Mouse (Mus musculus): Measurements from ENCODE around the gene Rnf113a2.

Gene Rnf113a2

DNA sequence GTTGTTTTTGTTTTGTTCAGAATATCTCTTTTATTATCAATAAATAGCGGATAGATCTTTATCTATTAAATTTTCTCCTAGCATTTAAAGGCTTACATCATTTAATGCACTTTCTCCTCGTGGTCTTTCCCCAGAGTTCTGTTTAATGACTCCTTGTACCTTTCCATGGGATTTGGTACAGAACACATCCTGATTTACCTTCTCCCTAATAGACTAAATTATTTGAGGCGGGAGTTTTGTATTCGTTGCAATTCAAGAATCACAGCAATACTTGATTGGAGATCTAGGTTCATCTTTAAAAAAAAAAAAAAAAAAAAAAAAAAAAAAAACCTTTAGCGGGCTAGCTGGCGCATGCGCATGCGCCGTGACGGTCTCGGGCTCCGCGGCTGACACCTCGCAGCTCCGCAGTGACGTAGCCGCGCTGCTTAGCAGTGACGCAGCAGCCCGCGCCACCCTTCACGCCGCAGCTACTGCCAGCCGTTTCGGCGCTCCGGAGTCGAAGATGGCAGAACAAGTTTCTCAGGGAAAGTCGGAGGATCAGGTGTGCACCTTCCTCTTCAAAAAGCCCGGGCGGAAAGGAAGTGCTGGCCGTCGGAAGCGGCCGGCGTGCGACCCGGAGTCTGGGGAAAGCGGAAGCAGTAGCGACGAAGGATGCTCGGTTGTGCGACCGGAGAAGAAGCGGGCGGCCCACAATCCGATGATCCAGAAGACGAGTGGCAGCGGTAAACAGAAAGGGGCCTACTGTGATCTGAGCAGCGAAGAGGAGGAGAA, at the start of gene Rnf113a2:
Rnf113a2 (plus strand) TSS at position 363 of the 771 bp plus-strand sequence.
- peak; percentile 65 for DNase-seq (ENCODE audit: low spot score)

DNA sequence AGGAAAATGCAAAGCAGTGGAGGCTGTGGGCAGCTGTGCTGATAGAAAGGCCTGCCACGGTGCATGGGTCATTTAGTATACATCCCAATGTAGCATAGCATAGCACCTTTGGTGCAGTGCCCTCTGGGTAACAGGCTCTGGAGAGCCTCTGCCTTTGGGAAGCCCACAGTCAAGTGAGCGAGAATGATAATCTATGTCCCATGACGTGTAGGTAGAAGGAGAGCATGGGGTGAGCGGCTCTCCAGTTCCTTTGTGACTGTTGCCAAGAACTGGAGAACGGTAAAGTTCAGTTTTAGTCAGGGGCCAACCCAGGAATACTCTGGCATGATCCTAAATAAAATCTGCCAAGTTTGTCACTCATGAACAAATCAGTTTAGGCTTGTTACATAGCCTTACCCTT, 45.3 kb upstream of the Rnf113a2 start:
- no peak for DNase-seq (ENCODE audit: low spot score)

DNA sequence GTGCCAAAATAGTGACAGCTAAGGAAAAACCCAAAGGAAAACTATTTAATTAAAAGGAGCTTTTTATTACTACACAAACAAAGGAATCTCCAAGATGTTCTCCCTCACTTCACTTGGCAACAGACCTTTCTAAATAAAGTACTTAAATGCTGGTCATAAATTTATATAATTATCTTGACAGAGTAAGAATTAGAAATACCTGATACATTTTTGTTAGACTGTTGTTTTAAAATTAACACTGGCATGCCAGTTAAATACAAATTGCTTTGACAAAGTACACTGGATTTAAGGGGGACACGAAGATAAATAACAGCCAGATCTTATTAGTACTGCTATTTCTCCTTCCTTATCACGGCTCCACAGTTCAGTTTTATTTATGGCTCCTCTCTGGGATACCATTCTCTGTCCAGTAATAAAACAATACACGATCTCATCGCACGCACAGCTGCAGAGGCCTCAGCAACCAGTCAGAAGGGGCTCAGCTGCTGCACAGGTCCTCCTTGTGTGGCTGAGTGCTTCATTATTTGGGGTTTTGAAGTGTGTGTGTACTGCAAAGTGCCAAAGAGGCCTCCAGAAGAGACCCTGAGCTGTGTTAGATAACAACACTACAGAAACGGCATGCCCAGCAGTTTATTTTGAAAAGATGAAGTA, 43.0 kb upstream of the Rnf113a2 start:
- no peak for DNase-seq (ENCODE audit: low spot score)

DNA sequence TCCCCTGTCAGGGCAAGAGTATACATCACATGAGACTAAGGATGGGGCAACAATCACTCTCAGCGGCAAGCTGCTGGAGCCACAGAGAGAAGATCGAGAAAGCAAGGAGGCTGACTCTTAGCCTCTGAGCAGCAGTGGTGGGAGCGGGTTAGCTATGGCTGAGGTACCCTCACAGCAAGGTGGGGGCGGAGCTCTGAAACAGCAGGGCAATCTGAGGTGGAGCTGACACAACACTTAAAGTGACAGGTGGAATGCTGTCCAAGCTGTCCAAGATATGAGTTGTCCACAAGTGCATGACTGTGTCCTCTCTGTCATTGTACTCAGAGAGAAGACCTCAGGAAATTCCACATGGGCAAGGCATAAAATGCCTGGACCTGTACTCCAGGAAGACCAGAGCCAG, 34.6 kb upstream of the Rnf113a2 start:
- no peak for DNase-seq (ENCODE audit: low spot score)

DNA sequence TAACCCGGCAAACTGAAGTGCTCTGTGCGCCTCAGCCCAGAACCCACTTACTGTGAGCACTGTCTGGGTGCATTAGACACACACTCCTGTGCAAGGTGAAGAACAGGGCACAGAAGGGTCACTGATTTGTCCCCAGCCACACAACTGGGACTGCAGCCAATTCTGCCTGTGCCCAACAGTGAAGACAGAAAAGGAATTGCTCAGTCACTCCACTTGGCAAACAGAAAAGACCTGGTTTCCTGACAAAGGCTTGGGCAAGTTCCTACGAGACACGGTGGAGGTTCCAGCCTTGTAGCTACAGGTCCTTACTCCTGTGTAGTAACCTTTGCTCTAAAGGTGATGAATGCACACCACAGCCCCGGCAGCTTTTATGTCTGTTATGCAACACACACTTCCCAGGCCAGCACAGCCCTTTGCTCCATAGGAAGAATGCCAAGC, 32.3 kb upstream of the Rnf113a2 start:
- no peak for DNase-seq (ENCODE audit: low spot score)

DNA sequence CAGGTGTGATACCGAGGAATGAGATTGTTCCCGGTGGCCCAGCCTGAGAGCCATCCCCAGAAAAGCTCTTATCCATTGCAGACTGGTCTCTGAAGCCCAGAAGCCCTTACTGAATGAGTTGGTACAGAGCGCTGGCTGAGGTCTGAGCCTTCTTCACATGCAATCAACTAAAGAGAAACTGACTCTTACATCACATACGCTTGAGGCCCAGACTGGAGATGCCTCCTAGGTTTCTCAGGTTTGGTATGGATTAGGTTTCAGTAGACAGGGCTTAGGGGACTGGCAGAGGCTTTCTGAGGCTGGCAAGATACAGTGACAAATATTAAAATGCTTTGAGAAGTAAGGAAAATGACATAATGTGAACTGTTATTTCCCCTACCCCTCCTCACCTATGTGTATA, 31.6 kb upstream of the Rnf113a2 start:
- no peak for DNase-seq (ENCODE audit: low spot score)

DNA sequence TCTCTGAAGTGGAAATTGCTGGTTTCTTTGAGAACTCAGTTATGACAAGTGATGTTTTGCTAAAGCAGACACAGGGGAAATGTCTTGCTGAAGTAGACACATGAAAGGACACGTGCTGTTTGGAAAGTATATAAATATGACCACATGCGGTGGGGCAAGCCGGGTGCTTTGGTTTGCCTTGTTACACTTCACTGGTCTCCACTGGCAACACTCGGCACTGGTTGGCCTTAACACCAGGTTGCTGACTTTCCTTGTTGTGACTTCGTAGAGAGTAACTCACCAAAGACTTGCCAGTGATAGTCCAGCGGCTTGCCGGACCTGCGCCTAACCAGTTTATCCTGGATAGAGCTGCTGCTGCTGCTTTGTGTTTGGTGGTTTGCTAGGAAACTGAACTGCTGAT, 28.9 kb upstream of the Rnf113a2 start:
- no peak for DNase-seq (ENCODE audit: low spot score)

DNA sequence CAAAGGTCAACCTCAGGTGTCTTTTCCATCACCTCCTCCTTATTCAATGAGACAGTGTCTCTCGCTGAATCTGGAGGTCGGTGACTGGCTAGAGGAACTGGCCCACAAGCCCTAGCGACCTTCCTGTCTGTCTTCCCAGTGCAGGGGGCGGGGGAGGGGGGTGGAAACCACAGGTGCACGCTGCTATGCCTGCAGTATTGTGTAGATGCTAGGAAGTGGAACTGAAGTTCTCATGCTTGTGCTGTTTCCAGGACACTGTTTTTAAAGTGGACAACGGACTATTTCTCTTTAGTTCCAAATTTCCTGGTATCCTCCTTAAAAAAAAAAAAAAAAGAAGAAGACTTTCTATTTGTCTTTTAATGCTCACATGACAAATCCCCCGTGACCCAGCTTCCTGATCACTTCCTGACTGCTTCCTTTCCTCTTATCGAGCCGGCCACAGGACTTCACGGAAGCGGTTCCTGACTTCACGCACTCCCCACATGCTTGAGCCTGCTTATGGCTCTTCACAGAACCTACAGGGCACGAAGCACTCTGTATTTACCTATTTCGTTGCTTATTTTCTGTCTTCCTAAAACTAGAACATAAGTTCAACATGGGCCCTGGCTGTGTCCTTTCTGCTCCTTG, 28.1 kb upstream of the Rnf113a2 start:
- no peak for DNase-seq (ENCODE audit: low spot score)

DNA sequence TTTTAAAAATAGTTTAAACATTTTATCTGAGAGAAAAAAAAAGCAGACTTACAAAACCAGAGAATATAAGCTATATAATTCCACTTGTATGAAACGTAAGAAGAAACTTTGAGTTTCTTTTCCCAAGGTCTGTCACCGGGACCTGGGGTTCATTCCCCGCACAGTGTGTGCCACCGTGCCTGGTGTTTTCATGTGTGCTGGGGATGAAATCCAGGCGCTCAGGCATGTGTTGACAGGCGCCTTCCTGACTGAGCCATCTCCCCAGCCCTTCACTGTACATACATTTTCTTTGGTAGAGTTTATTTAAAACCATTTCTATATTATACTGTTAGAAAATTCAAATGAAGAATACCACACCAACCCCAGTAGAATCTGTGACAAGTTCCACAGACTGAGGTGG, 26.7 kb upstream of the Rnf113a2 start:
- no peak for DNase-seq (ENCODE audit: low spot score)

DNA sequence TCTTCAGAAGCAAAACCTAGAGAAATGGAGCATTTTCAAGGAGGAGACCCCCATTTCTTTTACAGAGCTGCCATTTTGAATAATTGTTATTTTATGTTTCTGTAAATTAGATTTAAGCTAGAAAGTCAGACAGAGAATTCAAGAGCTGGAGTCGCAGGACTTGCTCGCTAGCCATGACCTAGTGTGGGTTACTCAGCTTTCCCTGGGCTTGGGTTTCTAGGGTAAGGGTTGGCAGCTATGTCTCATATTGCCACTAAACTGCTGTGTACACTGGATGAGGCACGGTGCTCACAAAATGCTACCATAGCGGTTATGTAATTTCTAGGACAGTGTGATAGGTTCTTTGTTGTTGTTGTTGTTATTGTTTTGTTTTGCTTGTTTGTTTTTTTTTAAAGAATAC, 24.3 kb upstream of the Rnf113a2 start:
- no peak for DNase-seq (ENCODE audit: low spot score)

DNA sequence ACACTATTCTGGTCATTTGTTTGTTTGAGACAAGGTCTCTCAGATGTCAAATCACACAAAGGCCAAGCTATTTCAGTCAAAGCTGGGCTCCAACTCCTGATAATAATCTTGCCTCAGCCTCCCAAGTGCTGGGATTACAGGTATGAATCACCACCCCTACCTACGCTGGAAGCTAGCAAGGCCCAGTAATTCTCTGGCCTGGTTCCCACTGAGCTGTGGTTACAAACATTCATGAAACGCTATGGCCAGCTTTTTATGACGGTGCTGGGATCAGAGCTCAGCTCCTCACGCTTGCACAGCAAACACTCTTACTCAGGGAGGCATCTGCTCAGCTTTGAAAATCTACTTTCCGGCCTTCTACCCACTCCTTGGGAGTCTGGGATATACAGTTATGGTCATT, 23.1 kb upstream of the Rnf113a2 start:
- no peak for DNase-seq (ENCODE audit: low spot score)

DNA sequence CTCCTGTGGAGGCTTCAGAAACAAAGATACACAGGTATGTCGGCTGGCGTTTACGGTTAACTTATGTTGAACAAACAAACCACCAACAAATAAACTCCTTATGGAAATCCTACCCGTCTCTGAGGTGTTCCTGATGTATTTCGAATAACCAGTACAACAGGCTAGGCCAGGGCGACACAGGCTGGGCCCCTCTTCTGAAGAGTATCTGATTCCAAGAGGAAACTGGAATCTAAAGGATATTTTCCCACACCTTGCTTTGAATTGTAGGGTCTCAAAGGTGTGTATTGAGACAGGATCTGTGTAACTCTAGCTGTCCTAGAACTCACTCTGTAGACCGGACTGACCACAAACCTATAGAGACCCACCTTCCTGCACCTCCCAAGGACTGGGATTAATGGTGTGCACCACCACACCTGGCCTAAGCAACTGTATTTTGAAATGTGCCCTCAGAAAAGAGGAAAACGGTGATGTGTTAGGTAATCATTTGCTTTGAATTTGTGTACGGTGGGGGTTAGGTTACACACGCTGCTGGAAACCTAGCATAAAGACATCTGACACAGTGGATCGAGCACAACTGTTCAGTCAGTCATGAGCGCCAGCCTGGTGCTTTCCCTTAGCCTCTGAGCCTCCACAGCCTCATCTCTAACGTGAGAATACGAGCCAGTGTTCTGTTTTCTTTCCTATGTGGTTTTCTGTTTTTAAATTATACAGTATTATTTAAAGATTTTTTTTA, 19.9 kb upstream of the Rnf113a2 start:
- DNase-seq (ENCODE audit: low spot score): no peak

DNA sequence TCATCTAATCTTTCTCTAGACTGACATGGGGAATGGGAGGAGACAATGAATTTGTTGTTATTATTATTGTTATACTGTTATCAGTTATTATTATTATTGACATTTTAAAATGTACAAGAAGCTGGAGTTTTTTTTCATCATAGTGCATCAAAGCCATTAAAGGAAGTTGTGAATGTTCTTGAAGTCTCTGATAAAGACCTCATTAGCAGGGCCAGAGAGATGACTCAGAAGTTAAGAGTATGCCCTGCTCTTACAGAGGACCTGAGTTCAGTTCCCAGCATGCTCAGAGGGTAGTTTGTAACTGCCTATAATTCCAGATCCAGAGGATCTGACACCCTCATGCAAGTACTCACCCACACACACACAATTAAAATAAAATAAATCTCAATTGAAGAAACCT, 19.3 kb upstream of the Rnf113a2 start:
- DNase-seq (ENCODE audit: low spot score): no peak

DNA sequence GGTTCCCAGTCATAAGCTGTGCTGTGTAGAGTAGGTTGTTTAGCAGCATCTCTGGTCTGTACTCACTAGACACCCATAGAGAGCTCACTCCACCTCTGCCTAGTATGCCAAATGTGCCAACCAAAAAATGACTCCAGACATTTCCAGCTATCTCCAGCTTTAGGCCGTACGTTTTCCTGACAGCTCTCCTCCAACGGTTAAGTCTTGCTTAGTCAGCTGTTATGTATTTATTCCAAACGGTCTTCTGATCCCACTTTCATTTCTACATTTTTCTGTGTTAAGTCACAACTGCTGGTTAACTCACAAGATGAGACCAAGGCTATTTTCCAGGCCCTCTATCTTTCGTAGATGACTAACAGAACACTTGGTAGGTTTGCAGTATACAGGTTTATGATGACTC, 18.4 kb upstream of the Rnf113a2 start:
- no peak for DNase-seq (ENCODE audit: low spot score)

DNA sequence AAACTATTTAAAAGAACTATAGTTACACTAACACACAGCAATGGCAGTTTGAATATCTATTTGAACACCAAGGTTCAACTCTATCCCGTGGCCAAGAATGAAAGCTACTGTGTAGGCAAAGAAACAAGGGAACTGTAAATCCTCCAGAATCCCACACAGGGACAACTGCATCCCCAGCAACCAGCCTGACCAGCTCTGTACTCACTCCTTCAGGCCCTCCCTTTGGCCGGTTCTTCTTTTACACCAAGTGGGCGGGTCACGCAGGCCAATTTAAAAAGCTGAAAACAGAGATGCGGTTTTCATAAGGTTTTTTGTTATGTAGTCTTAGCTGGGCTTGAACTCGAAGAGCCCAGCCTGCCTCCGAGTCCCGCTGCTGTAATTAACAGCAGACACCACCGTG, 17.9 kb upstream of the Rnf113a2 start:
- no peak for DNase-seq (ENCODE audit: low spot score)

DNA sequence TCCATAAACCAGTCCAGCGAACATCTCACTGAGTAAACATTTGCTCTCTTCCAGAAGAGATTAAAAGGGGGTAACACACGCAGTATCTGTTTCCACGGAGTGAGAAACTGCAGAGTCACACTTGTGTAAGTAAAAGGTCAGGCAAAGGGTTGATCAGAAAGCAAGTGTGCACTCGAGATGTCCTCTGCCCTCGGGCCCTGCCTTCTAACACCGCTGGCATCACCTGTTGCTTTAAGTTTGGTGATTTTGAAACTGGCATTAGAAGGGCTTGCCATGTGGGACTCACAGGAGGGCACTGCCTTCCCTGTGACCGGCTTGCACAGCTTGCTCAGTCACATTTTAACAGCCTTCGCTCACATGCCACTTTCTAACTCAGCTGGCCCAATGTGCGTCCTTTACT, 17.3 kb upstream of the Rnf113a2 start:
- no peak for DNase-seq (ENCODE audit: low spot score)

DNA sequence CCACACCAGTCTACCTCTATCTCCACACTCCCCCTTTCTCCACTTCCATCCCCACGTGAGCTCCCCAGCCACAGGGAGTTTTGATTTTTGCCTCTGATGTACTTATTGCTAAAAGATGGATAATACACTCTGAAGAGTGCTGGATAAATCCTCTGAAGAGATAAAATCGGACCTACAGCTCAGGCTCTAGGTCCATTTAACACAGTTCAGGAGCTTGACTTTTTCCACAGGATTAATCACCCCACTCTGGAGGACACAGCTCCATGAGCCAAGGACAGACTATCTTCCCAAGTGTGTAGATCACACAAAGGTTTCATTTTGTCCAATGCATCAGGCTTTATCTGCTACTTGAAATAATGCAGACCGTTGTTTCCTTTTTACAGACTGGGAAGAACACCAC, 16.9 kb upstream of the Rnf113a2 start:
- DNase-seq (ENCODE audit: low spot score): no peak

DNA sequence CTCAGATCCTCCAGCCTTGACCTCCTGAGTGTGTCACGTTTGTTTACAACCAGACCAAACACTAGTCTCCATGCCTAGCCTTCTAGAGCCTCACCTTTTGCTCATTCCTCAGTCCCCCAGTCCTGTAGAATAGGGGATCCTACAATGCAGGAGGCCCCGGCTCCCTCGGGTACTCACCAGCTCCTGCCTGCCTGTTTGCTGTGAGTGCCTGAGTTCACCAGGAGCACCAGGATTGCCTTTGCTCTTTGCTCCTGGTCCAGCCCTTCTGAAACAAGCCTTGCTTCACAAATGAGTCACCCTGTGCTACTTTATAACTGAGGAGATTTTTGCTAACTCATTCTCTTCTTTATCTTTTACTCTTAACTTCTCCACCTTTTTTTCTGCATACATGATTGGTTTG, 16.3 kb upstream of the Rnf113a2 start:
- no peak for DNase-seq (ENCODE audit: low spot score)

DNA sequence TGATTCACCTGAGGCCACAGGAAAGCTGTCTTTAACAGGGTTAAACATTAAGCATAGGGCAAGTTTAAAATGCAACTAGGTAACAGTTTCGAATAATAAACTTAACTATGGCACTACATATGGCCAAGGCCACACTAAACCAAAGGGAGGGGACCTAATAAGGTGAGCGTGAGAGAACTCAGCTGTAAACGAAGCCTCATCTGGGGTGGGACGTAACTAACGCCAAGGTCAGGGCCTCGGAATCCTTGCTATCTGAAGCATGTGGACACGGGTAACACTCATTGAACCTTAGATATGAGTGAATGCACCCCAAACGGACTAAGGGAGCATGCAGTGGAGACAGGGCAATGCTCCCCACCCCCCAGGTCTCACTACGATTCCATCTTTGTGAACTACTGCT, 14.1 kb upstream of the Rnf113a2 start:
- no peak for DNase-seq (ENCODE audit: low spot score)

DNA sequence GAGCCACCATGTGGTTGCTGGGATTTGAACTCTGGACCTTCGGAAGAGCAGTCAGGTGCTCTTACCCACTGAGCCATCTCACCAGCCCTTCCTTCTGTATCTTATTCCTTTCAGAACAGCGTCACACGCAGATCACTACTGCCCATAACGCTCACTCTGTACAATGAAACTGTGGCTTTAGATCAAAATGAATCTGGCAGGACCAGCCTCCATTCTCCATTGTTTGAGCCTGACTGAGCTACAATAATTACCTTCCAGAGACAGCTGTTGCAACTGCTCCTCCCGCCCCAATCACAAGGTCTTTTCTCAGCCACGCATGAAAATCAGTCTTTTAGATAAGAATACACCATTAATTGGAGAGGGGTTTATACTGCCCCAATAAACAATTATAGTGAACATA, 12.5 kb upstream of the Rnf113a2 start:
- DNase-seq (ENCODE audit: low spot score): no peak

DNA sequence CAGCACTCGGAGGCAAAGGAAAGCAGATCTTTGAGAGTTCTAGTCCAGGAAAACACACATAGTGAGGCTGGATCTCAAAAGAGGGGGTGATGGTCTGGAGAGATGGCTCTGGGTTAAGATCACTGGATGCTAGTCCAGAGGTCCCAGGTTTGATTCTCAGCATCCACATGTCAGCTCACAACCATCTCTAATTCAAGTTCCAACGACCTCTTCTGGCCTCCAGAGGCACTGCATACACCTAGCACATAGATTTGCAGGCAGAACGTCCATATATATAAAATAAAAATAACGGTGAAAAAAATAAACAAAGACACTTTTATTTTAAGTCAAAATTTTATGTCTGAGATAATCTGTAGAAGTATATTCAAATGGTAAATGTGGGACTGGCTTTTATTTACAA, 9.7 kb upstream of the Rnf113a2 start:
- no peak for DNase-seq (ENCODE audit: low spot score)

DNA sequence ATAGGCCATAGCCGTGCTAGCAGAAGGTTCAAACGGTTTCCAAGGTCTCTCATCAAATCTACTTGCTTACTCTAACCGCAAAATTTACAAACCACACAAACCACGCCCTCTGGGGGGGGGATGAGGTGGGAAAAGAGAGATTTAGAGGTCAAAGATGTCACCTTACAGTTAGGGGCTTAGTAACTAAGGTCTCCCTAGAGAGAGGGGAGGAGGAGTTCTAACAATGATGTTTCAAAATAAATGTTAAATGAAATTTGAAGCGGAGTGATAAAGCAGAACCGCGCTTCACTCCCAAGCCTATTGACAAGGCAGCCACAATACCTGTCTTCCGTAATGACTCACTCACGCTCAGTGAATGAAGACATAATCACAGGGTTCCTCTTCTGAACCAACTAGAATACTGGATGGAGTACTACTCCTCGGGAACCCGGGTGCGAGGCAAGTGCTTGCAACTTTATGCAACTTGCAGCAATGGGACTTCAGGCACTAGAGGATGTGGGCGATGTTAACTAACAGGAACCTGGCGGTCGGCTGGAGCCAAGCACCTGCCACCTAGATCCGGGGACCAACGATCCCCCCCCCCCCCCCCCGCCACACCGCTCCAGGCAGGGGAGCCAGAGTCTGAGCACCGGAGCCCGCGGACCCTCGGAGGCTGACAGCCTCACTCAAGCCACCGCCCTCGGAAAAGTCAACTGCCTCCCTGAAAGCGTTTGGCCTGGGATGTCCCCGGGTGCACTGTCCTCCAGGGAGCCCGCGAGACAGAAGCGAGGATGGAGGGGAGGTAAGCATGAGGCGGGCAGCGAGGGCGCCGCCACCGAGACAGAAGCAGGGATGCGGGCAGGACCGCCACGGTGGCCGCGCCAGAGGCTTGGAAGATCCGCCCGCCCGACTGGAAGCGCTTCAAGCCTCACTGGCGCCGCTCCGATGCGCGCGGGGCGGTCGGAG, 8.8 kb upstream of the Rnf113a2 start:
- no peak for DNase-seq (ENCODE audit: low spot score)
